ENCODE assay signal across 8 mouse cellular contexts in the genomic region with DNA sequence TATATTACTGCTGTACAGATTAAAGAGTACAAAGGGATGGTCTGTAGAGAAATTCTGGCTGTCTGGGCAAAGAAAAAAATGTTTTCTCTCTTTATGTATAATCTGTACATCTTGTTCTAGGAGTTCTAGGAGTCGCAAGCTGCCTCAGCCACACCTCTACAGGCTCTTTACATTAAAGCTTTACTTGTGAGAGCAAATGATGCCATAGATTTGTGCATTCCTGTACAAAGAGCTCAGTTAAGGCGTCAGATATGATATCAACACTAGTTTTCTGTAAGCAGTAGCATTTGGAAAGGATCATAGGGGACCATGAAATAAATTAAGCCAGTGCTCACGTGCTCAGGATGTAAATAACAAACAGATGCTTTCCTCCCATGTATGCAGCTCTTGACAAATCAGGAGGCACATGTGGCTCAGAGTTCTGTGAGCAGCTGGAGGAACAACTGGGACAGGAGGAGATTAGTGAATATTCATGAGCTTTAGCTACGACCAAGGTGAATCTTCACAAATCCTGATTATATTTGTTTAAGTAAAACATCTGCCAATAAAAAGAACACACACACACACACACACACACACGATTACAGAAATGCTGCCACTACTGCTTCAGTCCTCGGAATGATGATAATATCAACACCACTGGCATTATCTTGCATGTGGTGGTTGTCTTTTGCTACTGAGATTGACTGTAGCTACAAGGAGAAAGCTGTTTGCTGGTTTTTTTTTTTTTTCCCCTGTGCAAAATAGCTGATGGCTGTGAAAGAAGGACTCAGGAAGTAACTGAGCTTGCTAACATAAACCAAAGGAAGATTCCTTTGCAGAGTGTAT.
DNase-seq lines count a peak whose midpoint lies in the region; ATAC-seq and TF ChIP-seq lines count a peak whose summit lies in the region.

No protein-coding gene starts in this region.

- no peak overlapping the region for H3K9ac ChIP-seq in liver, adult 2 months (ENCODE audit: low read depth, low read length)
- H3K9ac ChIP-seq in liver, postnatal 0 days (replicated peaks): no peak overlapping the region
- no peak overlapping the region for H3K9ac ChIP-seq in embryonic facial prominence, embryonic 12.5 days
- H3K9ac ChIP-seq in midbrain, embryonic 14.5 days (replicated peaks; ENCODE audit: low read length): no peak overlapping the region

- H3K4me3 ChIP-seq in gastrocnemius, adult 2 months: no peak overlapping the region
- H3K4me3 ChIP-seq in liver, adult 2 months (ENCODE audit: insufficient read depth, low read depth, low read length): no peak overlapping the region
- H3K4me3 ChIP-seq in liver, postnatal 0 days (ENCODE audit: low read depth, low read length): no peak overlapping the region
- H3K4me3 ChIP-seq in embryonic facial prominence, embryonic 12.5 days: no peak overlapping the region
- no peak overlapping the region for H3K4me3 ChIP-seq in midbrain, embryonic 14.5 days (replicated peaks; ENCODE audit: low read depth, low read length)

- peak overlapping the region; percentile 46 for H3K27ac ChIP-seq in gastrocnemius, adult 2 months
- 0 out of 2 replicates have a peak overlapping the region, but pooled peaks have one; percentile 12 for H3K27ac ChIP-seq in liver, adult 2 months (replicated peaks; ENCODE audit: insufficient read depth, low read depth, low read length)
- H3K27ac ChIP-seq in liver, postnatal 0 days (ENCODE audit: low read depth): no peak overlapping the region
- H3K27ac ChIP-seq in embryonic facial prominence, embryonic 12.5 days: peak overlapping the region; percentile 56
- H3K27ac ChIP-seq in midbrain, embryonic 14.5 days (replicated peaks; ENCODE audit: low read depth, low read length): peak overlapping the region; percentile 76

- intact Hi-C loops in gastrocnemius, adult 2 months (cut with DNase I): no loop called here
- intact Hi-C loops in gastrocnemius, postnatal 14 days (cut with DNase I; ENCODE audit: low total_unique reads): no loop called here

- no peaks in the 10 kb centered on the region for H3K36me3 ChIP-seq in liver, adult 2 months (ENCODE audit: control insufficient read depth, insufficient read depth, low read length)
- H3K36me3 ChIP-seq in liver, postnatal 0 days (replicated peaks; ENCODE audit: insufficient read depth, low read length): no peaks in the 10 kb centered on the region
- H3K36me3 ChIP-seq in embryonic facial prominence, embryonic 12.5 days: no peaks in the 10 kb centered on the region
- no peaks in the 10 kb centered on the region for H3K36me3 ChIP-seq in midbrain, embryonic 14.5 days (ENCODE audit: control insufficient read depth, insufficient read depth, low read length)

- no peaks in the 10 kb centered on the region for H3K9me3 ChIP-seq in liver, postnatal 0 days (ENCODE audit: low read length)
- no peaks in the 10 kb centered on the region for H3K9me3 ChIP-seq in embryonic facial prominence, embryonic 12.5 days
- no peaks in the 10 kb centered on the region for H3K9me3 ChIP-seq in midbrain, embryonic 14.5 days (ENCODE audit: control insufficient read depth, low read length)

- TF ChIP-seq EP300 in liver, postnatal 0 days (IDR thresholded peaks at IDR 0.05; ENCODE audit: low read depth): no peak

- no peaks in the 10 kb centered on the region for H3K4me1 ChIP-seq in liver, adult 2 months (ENCODE audit: control insufficient read depth, insufficient read depth, low read length)
- no peaks in the 10 kb centered on the region for H3K4me1 ChIP-seq in liver, postnatal 0 days (ENCODE audit: insufficient read depth)
- H3K4me1 ChIP-seq in embryonic facial prominence, embryonic 12.5 days: peaks cover 5% of the 10 kb centered on the region; the same call in 1 of the 2 replicates
- 0 out of 2 replicates have a peak, but pooled peaks cover 2% of the 10 kb centered on the region for H3K4me1 ChIP-seq in midbrain, embryonic 14.5 days (ENCODE audit: control insufficient read depth, insufficient read depth, low read length)

- no peak for TF ChIP-seq CTCF in gastrocnemius, adult 2 months (IDR thresholded peaks at IDR 0.05)
- TF ChIP-seq CTCF in liver, adult 2 months (IDR thresholded peaks at IDR 0.05; ENCODE audit: low read depth, low read length): no peak
- TF ChIP-seq CTCF in liver, postnatal 0 days (IDR thresholded peaks at IDR 0.05; ENCODE audit: low read depth): no peak

- no peak for TF ChIP-seq POLR2A in liver, adult 2 months (IDR thresholded peaks at IDR 0.05; ENCODE audit: extremely low read depth, insufficient read depth, low read length)

- no peak for ATAC-seq in liver, postnatal 0 days
- ATAC-seq in embryonic facial prominence, embryonic 12.5 days (ENCODE audit: insufficient number of reproducible peaks, insufficient read depth, low FRiP score, low TSS enrichment): no peak
- ATAC-seq in midbrain, embryonic 14.5 days (ENCODE audit: low FRiP score, low TSS enrichment): peak; percentile 74; the same call in 1 of the 2 replicates

- no peak overlapping the region for H3K4me2 ChIP-seq in liver, postnatal 0 days (ENCODE audit: low read depth, low read length)
- no peak overlapping the region for H3K4me2 ChIP-seq in embryonic facial prominence, embryonic 12.5 days (replicated peaks)
- H3K4me2 ChIP-seq in midbrain, embryonic 14.5 days (ENCODE audit: low read length): peak overlapping the region; percentile 7

- H3K27me3 ChIP-seq in liver, adult 2 months (ENCODE audit: control insufficient read depth, insufficient read depth, low read length): no peaks in the 10 kb centered on the region
- H3K27me3 ChIP-seq in liver, postnatal 0 days (ENCODE audit: insufficient read depth, low read length): no peaks in the 10 kb centered on the region
- no peaks in the 10 kb centered on the region for H3K27me3 ChIP-seq in embryonic facial prominence, embryonic 12.5 days
- H3K27me3 ChIP-seq in midbrain, embryonic 14.5 days (ENCODE audit: control insufficient read depth, insufficient read depth, low read length): no peaks in the 10 kb centered on the region

- H3K79me2 ChIP-seq in liver, adult 2 months (ENCODE audit: control insufficient read depth, insufficient read depth, low read length): no peaks in the 10 kb centered on the region

- WGBS in liver, adult 2 months: 51% methylated on average over 6 of the region's 6 CpGs
- 48% methylated on average over 6 of the region's 6 CpGs for WGBS in liver, postnatal 0 days (ENCODE audit: insufficient replicate concordance)
- WGBS in embryonic facial prominence, embryonic 12.5 days: 30% methylated on average over 6 of the region's 6 CpGs
- 38% methylated on average over 6 of the region's 6 CpGs for WGBS in midbrain, embryonic 14.5 days

- no peak for DNase-seq in gastrocnemius, adult 2 months
- DNase-seq in gastrocnemius, postnatal 14 days: no peak
- DNase-seq in liver, adult 2 months (ENCODE audit: extremely low read depth, low read depth, low spot score): no peak
- no peak for DNase-seq in liver, postnatal 0 days
- DNase-seq in midbrain, embryonic 14.5 days: peak; percentile 60
- DNase-seq in urinary bladder, postnatal 36 days (ENCODE audit: low spot score in 2 of 2): no peak
- no peak for DNase-seq in adrenal gland, adult 2 months
